Mouse (Mus musculus) midbrain, embryonic 16.5 days (tissue): ENCODE measurements around the gene Srrm4. TPM values are rescaled to one million over a fixed set of nuclear protein-coding genes. Genes with fewer than 3 reads are reported as not detected.
A peak's percentile ranks its signal among the peaks of the same experiment; 100 is the strongest.

ENCODE experiments used
- ATAC-seq: fragments of 200-750 bp; cut with Nextera tagmentation; 2 replicates; pipeline ENCODE4 v1.8.0; 2017; ENCODE audit warnings: moderate TSS enrichment
- H3K27ac ChIP-seq: fragments of 300-500 bp; sonication (generic); 2 replicates; pipeline ENCODE4 v1.5.1; 2014; ENCODE audit warnings: mild to moderate bottlenecking, low read length, mixed read lengths
- H3K27me3 ChIP-seq: fragments of 300-500 bp; sonication (generic); 2 replicates; pipeline ENCODE4 v1.6.1; 2014; ENCODE audit warnings: low read depth, low read length, mixed read lengths; ENCODE audit not compliant: control insufficient read depth, insufficient read depth
- H3K36me3 ChIP-seq: fragments of 300-500 bp; sonication (generic); 2 replicates; pipeline ENCODE4 v1.6.1; 2014; ENCODE audit warnings: mild to moderate bottlenecking, low read length, moderate library complexity, mixed read lengths; ENCODE audit not compliant: control insufficient read depth, insufficient read depth
- H3K4me1 ChIP-seq: fragments of 300-500 bp; sonication (generic); 2 replicates; pipeline ENCODE4 v1.6.1; 2014; ENCODE audit warnings: mild to moderate bottlenecking, low read length, mixed read lengths; ENCODE audit not compliant: control insufficient read depth, insufficient read depth
- H3K4me2 ChIP-seq: fragments of 300-500 bp; sonication (generic); 2 replicates; pipeline ENCODE4 v1.6.1; 2014; ENCODE audit warnings: mild to moderate bottlenecking, low read length, mixed read lengths
- H3K4me3 ChIP-seq: fragments of 300-500 bp; sonication (generic); 2 replicates; pipeline ENCODE4 v1.5.1; 2014; ENCODE audit warnings: low read depth, mild to moderate bottlenecking, low read length, moderate library complexity, mixed read lengths
- H3K9ac ChIP-seq: fragments of 300-500 bp; sonication (generic); 2 replicates; pipeline ENCODE4 v1.6.1; 2014; ENCODE audit warnings: low read depth, low read length, mixed read lengths
- H3K9me3 ChIP-seq: fragments of 300-500 bp; sonication (generic); replicated peaks from 2 replicates; pipeline ENCODE4 v1.6.1; 2014; ENCODE audit warnings: mild to moderate bottlenecking, low read length, mixed read lengths; ENCODE audit not compliant: control insufficient read depth, poor library complexity, severe bottlenecking
- WGBS: fragments of 180-500 bp; shearing (Covaris S2); extraction: QIAGEN DNeasy Blood & Tissue Kit; methylation state at CpG from one replicate; pipeline ENCODE4 v1.1.7; 2014; 5-methylcytosine and 5-hydroxymethylcytosine counted together
- polyA plus RNA-seq: library from polyadenylated mRNA; unstranded; fragments of >200 nt; fragmentation: Nextera tagmentation; extraction: Ambion mirVana; gene quantifications from 2 replicates; pipeline ENCODE4 v1.2.1, GENCODE M21; 2015

Gene Srrm4
- polyA plus RNA-seq, 1 experiment from 2014 or later = 16.6 TPM

GRCm38 (mm10) chr5:116389321-116389720 is 202.3 kb downstream of the Srrm4 start:
- no peak overlapping the region for H3K9ac ChIP-seq
- H3K36me3 ChIP-seq = no peaks in the 10 kb centered on the region
- ATAC-seq = peak; percentile 15; the same call in 1 of the 2 replicates
- no peaks in the 10 kb centered on the region for H3K9me3 ChIP-seq
- H3K4me2 ChIP-seq = no peak overlapping the region
- H3K4me1 ChIP-seq = peaks cover 5% of the 10 kb centered on the region; the same call in 1 of the 2 replicates
- H3K27ac ChIP-seq = no peak overlapping the region; the same call in 1 of the 2 replicates
- 48% methylated on average over 4 of the region's 4 CpGs for WGBS
- H3K27me3 ChIP-seq = no peaks in the 10 kb centered on the region
- H3K4me3 ChIP-seq = no peak overlapping the region

Other genes starting within 250 kb of the Srrm4 start
- gene Hspb8, start 169.0 kb downstream of the Srrm4 start, polyA plus RNA-seq = 3.7 and 4.2 TPM in 2 replicates